Mouse (Mus musculus): ENCODE measurements around the gene Srm. TPM values are rescaled to one million over a fixed set of nuclear protein-coding genes. Genes with fewer than 3 reads are reported as not detected.

Srm gene
- polyA plus RNA-seq, 1 experiment from 2014 or later: 122 TPM

DNA sequence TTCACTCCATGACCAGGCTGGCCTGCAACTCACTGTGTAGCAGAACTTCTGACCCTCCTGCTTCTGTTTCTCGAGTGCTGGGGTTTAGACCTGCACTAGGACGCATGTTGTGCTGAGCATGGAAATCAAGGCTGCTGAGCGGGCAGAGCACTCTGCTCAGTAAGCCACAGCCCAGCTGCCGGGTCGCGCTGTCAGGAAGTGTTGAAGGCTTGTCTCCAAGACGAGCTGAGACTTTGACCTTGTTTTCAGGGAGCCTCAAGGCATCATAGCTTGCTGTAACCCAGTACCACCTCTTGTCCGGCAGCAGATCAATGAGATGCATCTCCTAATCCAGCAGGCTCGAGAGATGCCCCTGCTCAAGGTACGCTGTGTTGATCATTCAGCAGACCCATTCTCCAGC is 21.2 kb upstream of the Srm start:
- H3K27ac ChIP-seq: no peak overlapping the region
- H3K9ac ChIP-seq (ENCODE audit: low read depth, low read length): no peak overlapping the region
- WGBS: 87% methylated on average over 10 of the region's 10 CpGs
- TF ChIP-seq CTCF (IDR thresholded peaks at IDR 0.05; ENCODE audit: low read depth): no peak
- ATAC-seq (replicated peaks; ENCODE audit: low FRiP score, low read depth): no peak
- DNase-seq (ENCODE audit: low spot score): no peak
- H3K27me3 ChIP-seq (ENCODE audit: insufficient read depth, low read length): no peaks in the 10 kb centered on the region
- no peak overlapping the region for H3K4me2 ChIP-seq (ENCODE audit: low read length)
- peaks cover 90% of the 10 kb centered on the region for H3K36me3 ChIP-seq (ENCODE audit: insufficient read depth, low read length)
- H3K4me3 ChIP-seq (replicated peaks; ENCODE audit: low read depth, low read length): no peak overlapping the region
- H3K9me3 ChIP-seq (replicated peaks; ENCODE audit: low read length): no peaks in the 10 kb centered on the region
- no peaks in the 10 kb centered on the region for H3K4me1 ChIP-seq (replicated peaks; ENCODE audit: insufficient read depth, low read length)

DNA sequence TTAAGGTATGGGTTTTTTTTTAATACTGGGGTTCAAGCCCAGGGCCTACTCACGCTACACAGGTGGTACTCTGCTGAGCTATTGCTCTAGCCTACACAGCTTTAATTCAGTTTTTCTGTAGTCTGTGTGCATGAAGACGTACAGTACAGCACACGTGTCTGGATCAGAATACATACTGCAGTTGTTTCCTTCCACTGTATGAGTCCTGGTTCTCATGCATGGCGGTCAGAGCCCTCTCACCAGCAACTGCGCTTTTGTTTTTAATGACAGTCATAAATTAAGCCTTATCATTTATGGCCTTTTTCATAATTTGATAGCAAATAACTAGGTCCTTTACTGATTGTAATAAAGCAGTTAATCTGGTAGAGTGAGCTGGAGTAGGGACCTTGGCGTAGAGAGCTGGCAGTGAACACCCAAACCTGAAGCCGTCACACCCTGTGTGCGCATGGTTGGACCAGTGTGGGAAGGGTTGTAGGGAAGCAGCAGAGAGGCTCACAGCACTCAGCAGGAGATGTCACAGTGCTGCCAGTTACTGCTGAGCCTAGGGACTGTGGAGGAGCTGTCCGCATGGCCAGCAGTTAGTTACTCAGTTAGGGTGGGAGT is 20.5 kb upstream of the Srm start:
- Histone ChIP-seq H3K9me3 (replicated peaks; ENCODE audit: low read length) (no peaks in the 10 kb centered on the region), H3K4me2 (ENCODE audit: low read length) (no peak overlapping the region), H3K4me1 (replicated peaks; ENCODE audit: insufficient read depth, low read length) (no peaks in the 10 kb centered on the region), H3K4me3 (replicated peaks; ENCODE audit: low read depth, low read length) (no peak overlapping the region), H3K27ac (no peak overlapping the region), H3K9ac (ENCODE audit: low read depth, low read length) (no peak overlapping the region), H3K36me3 (ENCODE audit: insufficient read depth, low read length) (peaks cover 91% of the 10 kb centered on the region), H3K27me3 (ENCODE audit: insufficient read depth, low read length) (no peaks in the 10 kb centered on the region)
- ATAC-seq (replicated peaks; ENCODE audit: low FRiP score, low read depth): no peak
- WGBS: 96% methylated on average over 9 of the region's 9 CpGs
- no peak for TF ChIP-seq CTCF (IDR thresholded peaks at IDR 0.05; ENCODE audit: low read depth)
- DNase-seq (ENCODE audit: low spot score): no peak

DNA sequence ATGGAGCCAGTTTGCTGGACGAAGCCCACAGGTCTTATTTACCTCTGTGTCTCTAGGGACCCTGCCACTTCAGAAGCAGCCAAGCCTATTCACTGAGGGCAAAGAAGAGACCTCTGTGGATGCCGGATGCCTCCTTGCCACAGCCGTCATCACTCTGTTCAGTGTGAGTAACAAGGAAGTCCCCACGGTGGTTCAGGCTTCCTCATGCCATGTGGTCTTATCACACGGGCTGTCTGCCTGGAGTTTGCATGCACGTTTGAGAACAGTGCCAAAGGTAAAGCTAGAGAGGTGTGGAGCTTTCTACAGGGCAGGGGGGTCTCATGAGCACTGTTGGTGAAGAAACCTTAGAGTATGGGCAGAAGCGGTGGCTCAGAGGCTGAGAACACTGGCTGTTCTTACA is 18.1 kb upstream of the Srm start:
- Histone ChIP-seq H3K27me3 (ENCODE audit: insufficient read depth, low read length) (no peaks in the 10 kb centered on the region), H3K9ac (ENCODE audit: low read depth, low read length) (no peak overlapping the region), H3K9me3 (replicated peaks; ENCODE audit: low read length) (no peaks in the 10 kb centered on the region), H3K36me3 (ENCODE audit: insufficient read depth, low read length) (peaks cover 88% of the 10 kb centered on the region), H3K4me3 (replicated peaks; ENCODE audit: low read depth, low read length) (no peak overlapping the region), H3K4me2 (ENCODE audit: low read length) (no peak overlapping the region), H3K4me1 (replicated peaks; ENCODE audit: insufficient read depth, low read length) (no peaks in the 10 kb centered on the region), H3K27ac (no peak overlapping the region)
- DNase-seq (ENCODE audit: low spot score): no peak
- WGBS: 89% methylated on average over 7 of the region's 7 CpGs
- ATAC-seq (replicated peaks; ENCODE audit: low FRiP score, low read depth): no peak
- no peak for TF ChIP-seq CTCF (IDR thresholded peaks at IDR 0.05; ENCODE audit: low read depth)

DNA sequence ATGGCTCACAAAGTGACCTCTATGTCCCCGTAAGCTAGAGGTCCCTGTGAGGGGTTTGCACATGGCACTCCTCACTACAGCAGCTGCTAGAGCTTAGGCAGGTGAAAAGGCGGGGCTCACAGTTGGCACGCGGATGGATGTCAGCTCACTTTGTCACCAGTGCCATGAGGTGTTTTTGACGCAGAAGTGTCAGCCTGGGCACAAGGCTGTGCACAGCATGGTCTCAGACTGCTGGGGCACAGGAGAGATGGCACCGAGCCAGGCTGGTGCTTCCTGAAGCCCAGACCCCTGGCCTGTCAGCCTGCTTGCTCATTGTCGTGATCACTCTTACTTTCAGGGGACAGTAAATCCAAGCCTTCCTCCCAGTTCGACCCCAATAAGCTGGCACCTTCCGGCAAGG is 10.5 kb upstream of the Srm start:
- H3K27ac ChIP-seq: no peak overlapping the region
- H3K4me1 ChIP-seq (replicated peaks; ENCODE audit: insufficient read depth, low read length): no peaks in the 10 kb centered on the region
- H3K4me2 ChIP-seq (ENCODE audit: low read length): no peak overlapping the region
- no peaks in the 10 kb centered on the region for H3K27me3 ChIP-seq (ENCODE audit: insufficient read depth, low read length)
- WGBS: 90% methylated on average over 9 of the region's 9 CpGs
- no peak for TF ChIP-seq CTCF (IDR thresholded peaks at IDR 0.05; ENCODE audit: low read depth)
- no peak overlapping the region for H3K4me3 ChIP-seq (replicated peaks; ENCODE audit: low read depth, low read length)
- DNase-seq (ENCODE audit: low spot score) (no peak), ATAC-seq (replicated peaks; ENCODE audit: low FRiP score, low read depth) (no peak; the same call in 1 of the 2 replicates)
- H3K9me3 ChIP-seq (replicated peaks; ENCODE audit: low read length): no peaks in the 10 kb centered on the region
- no peak overlapping the region for H3K9ac ChIP-seq (ENCODE audit: low read depth, low read length)
- H3K36me3 ChIP-seq (ENCODE audit: insufficient read depth, low read length): peaks cover 50% of the 10 kb centered on the region

DNA sequence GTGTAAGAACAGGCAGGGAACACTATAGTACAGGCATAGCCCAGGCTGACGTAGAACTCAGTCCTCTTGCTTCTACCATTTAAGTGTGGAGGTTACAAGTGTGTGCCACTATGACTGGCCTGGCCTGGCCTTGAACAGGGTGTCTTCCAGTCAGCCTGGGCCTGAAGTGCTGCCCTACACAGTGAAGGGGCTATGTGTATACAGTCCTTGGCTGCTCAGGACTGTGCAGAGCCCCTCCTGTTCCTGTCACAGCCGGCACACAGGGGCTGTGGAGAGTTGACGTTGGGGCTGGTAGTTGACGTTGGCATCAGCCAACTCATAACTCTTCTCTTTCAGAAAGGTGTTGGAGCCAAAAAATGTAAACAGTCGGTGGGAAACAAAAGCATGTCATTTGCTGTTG is 9.9 kb upstream of the Srm start:
- no peak overlapping the region for H3K9ac ChIP-seq (ENCODE audit: low read depth, low read length)
- no peak overlapping the region for H3K27ac ChIP-seq
- no peak overlapping the region for H3K4me3 ChIP-seq (replicated peaks; ENCODE audit: low read depth, low read length)
- no peaks in the 10 kb centered on the region for H3K4me1 ChIP-seq (replicated peaks; ENCODE audit: insufficient read depth, low read length)
- H3K36me3 ChIP-seq (ENCODE audit: insufficient read depth, low read length): peaks cover 43% of the 10 kb centered on the region
- H3K4me2 ChIP-seq (ENCODE audit: low read length): no peak overlapping the region
- 87% methylated on average over 5 of the region's 5 CpGs for WGBS
- H3K27me3 ChIP-seq (ENCODE audit: insufficient read depth, low read length): no peaks in the 10 kb centered on the region
- ATAC-seq (replicated peaks; ENCODE audit: low FRiP score, low read depth): no peak
- no peak for TF ChIP-seq CTCF (IDR thresholded peaks at IDR 0.05; ENCODE audit: low read depth)
- H3K9me3 ChIP-seq (replicated peaks; ENCODE audit: low read length): no peaks in the 10 kb centered on the region
- DNase-seq (ENCODE audit: low spot score): no peak

DNA sequence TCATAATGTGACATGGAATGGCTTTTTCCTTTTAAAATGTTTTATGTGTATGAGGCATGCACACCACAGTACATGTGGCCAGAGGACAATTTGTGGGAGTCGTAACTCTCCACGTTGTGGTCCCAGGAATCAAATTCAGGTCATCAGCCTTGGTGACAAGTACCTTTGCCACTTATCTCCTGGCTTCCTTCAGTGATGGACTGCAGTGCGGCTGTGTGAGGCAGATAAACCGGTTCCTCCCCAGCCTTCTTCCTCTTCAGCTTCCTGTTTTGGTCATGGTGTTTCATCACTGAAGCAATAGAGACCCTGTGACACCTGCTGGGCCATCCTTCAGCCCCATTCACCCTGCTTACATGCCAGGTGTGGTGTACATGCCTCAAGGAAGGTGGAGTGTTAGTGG is 8.0 kb upstream of the Srm start:
- DNase-seq (ENCODE audit: low spot score) (no peak), ATAC-seq (replicated peaks; ENCODE audit: low FRiP score, low read depth) (no peak)
- 66% methylated on average over 4 of the region's 4 CpGs for WGBS
- no peak overlapping the region for H3K27ac ChIP-seq
- H3K4me2 ChIP-seq (ENCODE audit: low read length): no peak overlapping the region
- no peak for TF ChIP-seq CTCF (IDR thresholded peaks at IDR 0.05; ENCODE audit: low read depth)
- no peak overlapping the region for H3K4me3 ChIP-seq (replicated peaks; ENCODE audit: low read depth, low read length)
- no peaks in the 10 kb centered on the region for H3K4me1 ChIP-seq (replicated peaks; ENCODE audit: insufficient read depth, low read length)
- H3K27me3 ChIP-seq (ENCODE audit: insufficient read depth, low read length): no peaks in the 10 kb centered on the region; the same call in 1 of the 2 replicates
- H3K36me3 ChIP-seq (ENCODE audit: insufficient read depth, low read length): peaks cover 28% of the 10 kb centered on the region
- H3K9me3 ChIP-seq (replicated peaks; ENCODE audit: low read length): no peaks in the 10 kb centered on the region
- H3K9ac ChIP-seq (ENCODE audit: low read depth, low read length): no peak overlapping the region

DNA sequence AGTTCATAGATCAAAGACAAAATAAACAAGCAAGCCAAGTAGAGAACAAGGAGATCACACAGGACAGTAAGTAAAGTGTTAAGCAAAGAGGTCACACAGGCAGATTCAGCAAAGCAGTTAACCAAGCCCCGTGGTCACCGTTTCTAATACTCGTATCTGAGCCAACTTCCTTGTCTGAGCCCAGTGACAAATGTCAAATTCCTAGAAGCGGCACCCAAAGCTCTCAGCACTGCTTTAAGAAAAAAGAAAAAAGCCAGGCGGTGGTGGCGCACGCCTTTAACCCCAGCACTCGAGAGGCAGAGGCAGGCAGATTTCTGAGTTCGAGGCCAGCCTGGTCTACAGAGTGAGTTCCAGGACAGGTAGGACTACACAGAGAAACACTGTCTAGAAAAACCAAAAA is 4.7 kb upstream of the Srm start:
- Histone ChIP-seq H3K9me3 (replicated peaks; ENCODE audit: low read length) (no peaks in the 10 kb centered on the region), H3K36me3 (ENCODE audit: insufficient read depth, low read length) (no peaks in the 10 kb centered on the region), H3K27ac (no peak overlapping the region), H3K9ac (ENCODE audit: low read depth, low read length) (no peak overlapping the region), H3K4me2 (ENCODE audit: low read length) (no peak overlapping the region), H3K4me3 (replicated peaks; ENCODE audit: low read depth, low read length) (no peak overlapping the region), H3K27me3 (ENCODE audit: insufficient read depth, low read length) (no peaks in the 10 kb centered on the region; the same call in 1 of the 2 replicates), H3K4me1 (replicated peaks; ENCODE audit: insufficient read depth, low read length) (0 out of 2 replicates have a peak, but pooled peaks cover 4% of the 10 kb centered on the region)
- DNase-seq (ENCODE audit: low spot score) (no peak), ATAC-seq (replicated peaks; ENCODE audit: low FRiP score, low read depth) (no peak)
- 66% methylated on average over 9 of the region's 9 CpGs for WGBS
- TF ChIP-seq CTCF (IDR thresholded peaks at IDR 0.05; ENCODE audit: low read depth): no peak

All from kidney, postnatal 0 days (tissue).